Mouse (Mus musculus): ENCODE results near the gene Rab30.

DNA sequence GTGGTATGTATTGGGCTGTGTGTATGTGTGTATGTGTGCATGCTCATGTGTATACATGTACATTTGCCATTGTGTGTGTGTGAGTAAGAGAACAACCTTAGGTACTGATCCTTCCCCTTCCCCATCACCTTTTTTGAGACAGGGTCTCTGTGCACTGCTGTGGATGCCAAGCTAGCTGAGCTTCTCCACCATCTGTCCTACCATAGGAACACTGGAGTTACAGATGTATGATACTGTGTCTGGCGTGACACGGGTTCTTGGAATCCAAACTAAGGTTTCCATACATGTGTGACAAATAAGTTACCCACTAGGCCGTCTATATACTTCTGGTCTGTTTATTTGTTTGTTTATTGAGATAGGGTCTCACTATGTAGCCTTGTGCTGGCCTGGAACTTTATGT lies 32.2 kb downstream of the Rab30 start:
- no peak for TF ChIP-seq POLR2A (IDR thresholded peaks at IDR 0.05; ENCODE audit: extremely low read depth, insufficient read depth, low read length)
- TF ChIP-seq CTCF (IDR thresholded peaks at IDR 0.05; ENCODE audit: extremely low read depth, insufficient read depth, low read length), result no peak
